Mouse (Mus musculus) liver, embryonic 15.5 days (tissue): ENCODE results near the gene Ptprn. TPM values are rescaled to one million over a fixed set of nuclear protein-coding genes. Genes with fewer than 3 reads are reported as not detected.

Experiments used
- ATAC-seq: fragments of 200-750 bp; cut with Nextera tagmentation; 2 replicates; pipeline ENCODE4 v1.8.0; 2017; ENCODE audit warnings: moderate number of reproducible peaks, mild to moderate bottlenecking, moderate library complexity; ENCODE audit not compliant: insufficient read depth
- H3K27ac ChIP-seq: fragments of 300-500 bp; sonication (generic); replicated peaks from 2 replicates; pipeline ENCODE4 v1.5.1; 2015; ENCODE audit warnings: mild to moderate bottlenecking, inconsistent platforms
- H3K27me3 ChIP-seq: fragments of 300-500 bp; sonication (generic); 2 replicates; pipeline ENCODE4 v1.6.1; 2015; ENCODE audit warnings: mild to moderate bottlenecking, inconsistent platforms
- H3K36me3 ChIP-seq: fragments of 300-500 bp; sonication (generic); replicated peaks from 2 replicates; pipeline ENCODE4 v1.6.1; 2015; ENCODE audit warnings: moderate library complexity, mild to moderate bottlenecking, inconsistent platforms
- H3K4me1 ChIP-seq: fragments of 300-500 bp; sonication (generic); replicated peaks from 2 replicates; pipeline ENCODE4 v1.6.1; 2015; ENCODE audit warnings: inconsistent platforms
- H3K4me2 ChIP-seq: fragments of 300-500 bp; sonication (generic); 2 replicates; pipeline ENCODE4 v1.6.1; 2015; ENCODE audit warnings: moderate library complexity, mild to moderate bottlenecking, inconsistent platforms
- H3K4me3 ChIP-seq: fragments of 300-500 bp; sonication (generic); replicated peaks from 2 replicates; pipeline ENCODE4 v1.5.1; 2015; ENCODE audit warnings: mild to moderate bottlenecking, inconsistent platforms
- H3K9ac ChIP-seq: fragments of 300-500 bp; sonication (generic); 2 replicates; pipeline ENCODE4 v1.6.1; 2015; ENCODE audit warnings: moderate library complexity, mild to moderate bottlenecking, inconsistent platforms
- H3K9me3 ChIP-seq: fragments of 300-500 bp; sonication (generic); replicated peaks from 2 replicates; pipeline ENCODE4 v1.6.1; 2016; ENCODE audit warnings: inconsistent platforms
- WGBS: fragments of 180-500 bp; shearing (Covaris S2); methylation state at CpG from one replicate; pipeline ENCODE4 v1.1.7; 2015; ENCODE audit warnings: mixed read lengths; ENCODE audit not compliant: insufficient replicate concordance; 5-methylcytosine and 5-hydroxymethylcytosine counted together
- polyA plus RNA-seq: library from polyadenylated mRNA; unstranded; fragments of >200 nt; fragmentation: Nextera tagmentation; extraction: Ambion mirVana; gene quantifications from 2 replicates; pipeline ENCODE4 v1.2.1, GENCODE M21; 2015

Ptprn gene
- 0.05 and 0.13 TPM in 2 replicates for polyA plus RNA-seq

- Histone ChIP-seq H3K4me3 (no peak within 1 kb of the TSS), H3K4me1 (no peaks in the 10 kb centered on the region), H3K4me2 (no peak within 1 kb of the TSS), H3K9me3 (no peaks in the 10 kb centered on the region), H3K27ac (no peak within 1 kb of the TSS), H3K36me3 (no peaks in the 10 kb centered on the region), H3K27me3 (peaks cover 54% of the 10 kb centered on the region), H3K9ac (no peak within 1 kb of the TSS)
- ATAC-seq: no peak
- WGBS: 12% methylated on average over 32 of the region's 32 CpGs
Observed at GRCm38 (mm10) chr1:75264091-75264880, at the start of gene Ptprn. Gene Ptprn (minus strand): TSS chr1:75264502.

- 76% methylated on average over 6 of the region's 6 CpGs for WGBS
- no peak overlapping the region for H3K9ac ChIP-seq
- H3K27ac ChIP-seq: no peak overlapping the region
- H3K36me3 ChIP-seq: peaks cover 52% of the 10 kb centered on the region
- H3K27me3 ChIP-seq: no peaks in the 10 kb centered on the region
- no peaks in the 10 kb centered on the region for H3K9me3 ChIP-seq
- ATAC-seq: no peak
- H3K4me3 ChIP-seq: no peak overlapping the region
- H3K4me1 ChIP-seq: peaks cover 31% of the 10 kb centered on the region
- no peak overlapping the region for H3K4me2 ChIP-seq
Observed at GRCm38 (mm10) chr1:75311694-75312093, 47.4 kb upstream of the Ptprn start.

GRCm38 (mm10) chr1:75304662-75305061 is 40.4 kb upstream of the Ptprn start:
- WGBS: 47% methylated on average over 2 of the region's 2 CpGs
- Histone ChIP-seq H3K9ac (no peak overlapping the region), H3K9me3 (no peaks in the 10 kb centered on the region), H3K4me3 (no peak overlapping the region), H3K36me3 (peaks cover 12% of the 10 kb centered on the region), H3K4me1 (no peaks in the 10 kb centered on the region), H3K27ac (no peak overlapping the region), H3K27me3 (no peaks in the 10 kb centered on the region), H3K4me2 (no peak overlapping the region)
- ATAC-seq: no peak

GRCm38 (mm10) chr1:75294294-75294693 is 30.0 kb upstream of the Ptprn start:
- no peaks in the 10 kb centered on the region for H3K27me3 ChIP-seq
- H3K4me2 ChIP-seq: no peak overlapping the region
- H3K4me1 ChIP-seq: no peaks in the 10 kb centered on the region
- WGBS: 45% methylated on average over 5 of the region's 5 CpGs
- no peak for ATAC-seq
- H3K9me3 ChIP-seq: no peaks in the 10 kb centered on the region
- H3K27ac ChIP-seq: no peak overlapping the region
- H3K36me3 ChIP-seq: no peaks in the 10 kb centered on the region
- H3K9ac ChIP-seq: no peak overlapping the region
- no peak overlapping the region for H3K4me3 ChIP-seq

GRCm38 (mm10) chr1:75293331-75293701 is 29.0 kb upstream of the Ptprn start:
- 65% methylated on average over 5 of the region's 5 CpGs for WGBS
- ATAC-seq: no peak
- Histone ChIP-seq H3K9me3 (no peaks in the 10 kb centered on the region), H3K4me2 (no peak overlapping the region), H3K4me1 (no peaks in the 10 kb centered on the region), H3K9ac (no peak overlapping the region), H3K27ac (no peak overlapping the region), H3K4me3 (no peak overlapping the region), H3K36me3 (no peaks in the 10 kb centered on the region), H3K27me3 (no peaks in the 10 kb centered on the region)

GRCm38 (mm10) chr1:75292476-75293330 is 28.4 kb upstream of the Ptprn start:
- Histone ChIP-seq H3K4me2 (no peak overlapping the region), H3K9ac (no peak overlapping the region), H3K36me3 (no peaks in the 10 kb centered on the region), H3K27ac (no peak overlapping the region), H3K9me3 (no peaks in the 10 kb centered on the region), H3K4me1 (no peaks in the 10 kb centered on the region), H3K27me3 (no peaks in the 10 kb centered on the region), H3K4me3 (no peak overlapping the region)
- 36% methylated on average over 12 of the region's 12 CpGs for WGBS
- no peak for ATAC-seq

GRCm38 (mm10) chr1:75291321-75291720 is 27.0 kb upstream of the Ptprn start:
- no peaks in the 10 kb centered on the region for H3K36me3 ChIP-seq
- H3K9ac ChIP-seq: no peak overlapping the region
- no peak overlapping the region for H3K27ac ChIP-seq
- H3K27me3 ChIP-seq: no peaks in the 10 kb centered on the region
- H3K9me3 ChIP-seq: no peaks in the 10 kb centered on the region
- no peak overlapping the region for H3K4me3 ChIP-seq
- no peaks in the 10 kb centered on the region for H3K4me1 ChIP-seq
- 72% methylated on average over 8 of the region's 8 CpGs for WGBS
- ATAC-seq: no peak
- no peak overlapping the region for H3K4me2 ChIP-seq

- no peak overlapping the region for H3K4me2 ChIP-seq
- H3K36me3 ChIP-seq: no peaks in the 10 kb centered on the region
- no peaks in the 10 kb centered on the region for H3K4me1 ChIP-seq
Observed at GRCm38 (mm10) chr1:75290582-75290981, 26.3 kb upstream of the Ptprn start.

GRCm38 (mm10) chr1:75289888-75290431 is 25.7 kb upstream of the Ptprn start:
- no peaks in the 10 kb centered on the region for H3K9me3 ChIP-seq
- H3K4me3 ChIP-seq: no peak overlapping the region
- no peaks in the 10 kb centered on the region for H3K4me1 ChIP-seq
- no peak overlapping the region for H3K9ac ChIP-seq
- WGBS: 47% methylated on average over 8 of the region's 8 CpGs
- no peak overlapping the region for H3K4me2 ChIP-seq
- no peak for ATAC-seq
- no peaks in the 10 kb centered on the region for H3K27me3 ChIP-seq
- H3K36me3 ChIP-seq: no peaks in the 10 kb centered on the region
- H3K27ac ChIP-seq: no peak overlapping the region

More at GRCm38 (mm10) chr1:75290582-75290981, 26.3 kb upstream of the Ptprn start:
- Histone ChIP-seq H3K9ac (no peak overlapping the region), H3K9me3 (no peaks in the 10 kb centered on the region), H3K27ac (no peak overlapping the region), H3K27me3 (no peaks in the 10 kb centered on the region), H3K4me3 (no peak overlapping the region)
- no peak for ATAC-seq

GRCm38 (mm10) chr1:75289376-75289775 is 25.1 kb upstream of the Ptprn start:
- Histone ChIP-seq H3K36me3 (no peaks in the 10 kb centered on the region), H3K9ac (no peak overlapping the region), H3K27ac (no peak overlapping the region), H3K4me3 (no peak overlapping the region), H3K4me2 (no peak overlapping the region), H3K9me3 (no peaks in the 10 kb centered on the region), H3K4me1 (no peaks in the 10 kb centered on the region), H3K27me3 (no peaks in the 10 kb centered on the region)
- no peak for ATAC-seq
- WGBS: 26% methylated on average over 7 of the region's 7 CpGs

GRCm38 (mm10) chr1:75284911-75285310 is 20.6 kb upstream of the Ptprn start:
- Histone ChIP-seq H3K4me2 (no peak overlapping the region), H3K36me3 (no peaks in the 10 kb centered on the region), H3K27me3 (no peaks in the 10 kb centered on the region), H3K4me1 (no peaks in the 10 kb centered on the region), H3K4me3 (no peak overlapping the region), H3K9me3 (no peaks in the 10 kb centered on the region), H3K27ac (no peak overlapping the region), H3K9ac (no peak overlapping the region)
- WGBS: 68% methylated on average over 7 of the region's 7 CpGs
- ATAC-seq: no peak
